Mouse (Mus musculus): ENCODE results near the gene 4930524J08Rik. TPM values are rescaled to one million over a fixed set of nuclear protein-coding genes. Genes with fewer than 3 reads are reported as not detected.
A peak's percentile ranks its signal among the peaks of the same experiment; 100 is the strongest.

The 4930524J08Rik gene
- polyA plus RNA-seq (2014; fragmentation: Nextera tagmentation; extraction: Ambion mirVana): 2.1 and 2.2 TPM in 2 replicates

DNA sequence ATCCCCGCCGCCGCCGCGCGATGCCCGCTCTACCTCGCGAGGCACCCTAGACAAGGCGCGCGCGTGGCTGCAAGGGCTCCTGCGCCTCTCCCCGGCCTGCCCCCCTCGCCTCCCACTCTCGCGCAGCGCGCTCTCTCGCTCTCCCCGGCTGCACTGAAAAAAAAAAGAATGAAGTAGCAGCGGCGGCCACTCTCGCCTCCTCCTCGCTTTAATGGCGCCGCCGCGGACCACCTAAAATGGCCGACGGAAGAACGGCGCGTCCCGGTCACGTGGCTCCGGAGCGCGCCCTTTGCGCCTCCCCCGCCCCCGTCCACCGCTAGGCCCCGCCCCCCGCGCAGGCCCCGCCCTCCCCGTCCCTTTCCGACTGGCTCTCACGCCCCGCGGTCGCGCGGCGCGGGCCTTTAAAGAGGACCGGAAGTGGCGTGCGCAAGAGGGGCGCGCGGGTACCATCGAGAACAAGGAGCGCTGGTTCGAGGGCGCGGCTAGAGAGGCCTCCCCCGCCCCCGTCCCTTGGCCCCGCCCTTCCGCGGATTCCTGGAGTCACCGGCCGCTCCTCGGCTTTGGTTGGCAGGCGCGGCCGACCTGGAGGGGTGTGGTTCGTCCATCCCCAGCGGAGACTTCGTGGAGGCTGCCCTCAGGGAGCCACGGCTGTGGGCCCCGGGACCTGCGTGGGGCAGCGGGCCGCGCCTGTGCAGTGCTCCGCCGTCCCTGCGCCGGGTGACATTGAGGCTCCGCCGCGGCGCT is at the start of gene 4930524J08Rik, which contains the start of gene Hnrnpd:
TSS of gene 4930524J08Rik (plus strand) at position 363 of the 744 bp plus-strand sequence.
TSS of gene Hnrnpd (minus strand) at position 240 of the 744 bp plus-strand sequence.
- Histone ChIP-seq H3K9me3 (ENCODE audit: control insufficient read depth, low read length) (no peaks in the 10 kb centered on the region), H3K27ac (ENCODE audit: low read depth, low read length) (peak within 1 kb of the TSS; percentile 98), H3K36me3 (ENCODE audit: control insufficient read depth, insufficient read depth, low read length) (no peaks in the 10 kb centered on the region), H3K9ac (ENCODE audit: low read length) (peak within 1 kb of the TSS; percentile 99), H3K27me3 (ENCODE audit: control insufficient read depth, insufficient read depth, low read length) (no peaks in the 10 kb centered on the region), H3K4me2 (ENCODE audit: low read depth) (peak within 1 kb of the TSS; percentile 78), H3K4me1 (ENCODE audit: control insufficient read depth, insufficient read depth, low read length) (peaks cover 5% of the 10 kb centered on the region; the same call in 1 of the 2 replicates), H3K4me3 (ENCODE audit: low read depth, low read length) (peak within 1 kb of the TSS; percentile 98)
- DNase-seq (ENCODE audit: low spot score) (peak; percentile 99), ATAC-seq (ENCODE audit: insufficient read depth, low FRiP score, low TSS enrichment) (peak; percentile 95)
- WGBS: under 1% methylated on average over 86 of the region's 97 CpGs

DNA sequence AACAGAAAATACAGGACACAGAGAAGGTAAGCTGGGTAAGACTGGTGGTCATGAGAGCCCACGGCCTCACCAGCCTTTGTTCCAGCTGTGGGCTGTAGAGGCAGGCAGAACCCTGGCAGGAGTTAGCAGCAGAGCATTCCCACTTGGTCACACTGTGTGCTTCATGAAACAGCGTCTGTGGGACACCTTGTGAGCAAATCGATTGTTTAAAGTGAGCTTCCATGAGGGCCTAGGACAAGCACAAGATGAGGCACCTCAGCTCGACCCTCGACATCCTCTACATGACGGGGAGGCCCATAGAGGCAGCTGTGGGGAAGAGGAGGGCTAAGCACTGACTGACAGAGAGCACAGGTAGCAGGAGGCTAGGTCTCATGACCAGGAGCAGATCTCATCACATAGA is 47.0 kb upstream of the 4930524J08Rik start:
- Histone ChIP-seq H3K4me3 (ENCODE audit: low read depth, low read length) (no peak overlapping the region), H3K4me2 (ENCODE audit: low read depth) (no peak overlapping the region), H3K4me1 (ENCODE audit: control insufficient read depth, insufficient read depth, low read length) (no peaks in the 10 kb centered on the region), H3K27ac (ENCODE audit: low read depth, low read length) (no peak overlapping the region), H3K36me3 (ENCODE audit: control insufficient read depth, insufficient read depth, low read length) (no peaks in the 10 kb centered on the region), H3K9me3 (ENCODE audit: control insufficient read depth, low read length) (no peaks in the 10 kb centered on the region), H3K9ac (ENCODE audit: low read length) (no peak overlapping the region), H3K27me3 (ENCODE audit: control insufficient read depth, insufficient read depth, low read length) (no peaks in the 10 kb centered on the region)
- DNase-seq (ENCODE audit: low spot score) (no peak), ATAC-seq (ENCODE audit: insufficient read depth, low FRiP score, low TSS enrichment) (no peak)
- WGBS: 87% methylated on average over 6 of the region's 6 CpGs

DNA sequence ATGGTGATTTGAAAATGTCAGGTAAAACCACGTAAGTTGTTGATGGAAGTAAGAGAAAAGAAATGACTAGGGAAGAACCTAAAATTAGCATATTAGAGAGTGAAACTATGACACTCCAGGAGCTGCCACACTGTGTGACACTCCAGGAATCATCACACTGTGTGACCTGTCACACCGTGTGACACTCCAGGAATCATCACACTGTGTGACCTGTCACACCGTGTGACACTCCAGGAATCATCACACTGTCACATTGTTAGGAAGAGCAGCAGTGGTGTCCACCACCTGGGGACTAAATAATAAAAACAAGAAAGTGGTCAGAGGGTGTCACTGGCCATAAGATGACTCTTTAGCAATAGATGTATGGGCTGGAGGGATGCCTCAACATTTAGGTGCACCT is 39.4 kb upstream of the 4930524J08Rik start:
- WGBS: 83% methylated on average over 3 of the region's 3 CpGs
- Histone ChIP-seq H3K27me3 (ENCODE audit: control insufficient read depth, insufficient read depth, low read length) (no peaks in the 10 kb centered on the region), H3K9me3 (ENCODE audit: control insufficient read depth, low read length) (0 out of 2 replicates have a peak, but pooled peaks cover under 1% of the 10 kb centered on the region), H3K4me1 (ENCODE audit: control insufficient read depth, insufficient read depth, low read length) (no peaks in the 10 kb centered on the region), H3K9ac (ENCODE audit: low read length) (no peak overlapping the region), H3K36me3 (ENCODE audit: control insufficient read depth, insufficient read depth, low read length) (no peaks in the 10 kb centered on the region), H3K4me3 (ENCODE audit: low read depth, low read length) (no peak overlapping the region), H3K4me2 (ENCODE audit: low read depth) (no peak overlapping the region), H3K27ac (ENCODE audit: low read depth, low read length) (no peak overlapping the region)
- DNase-seq (ENCODE audit: low spot score) (no peak), ATAC-seq (ENCODE audit: insufficient read depth, low FRiP score, low TSS enrichment) (no peak)

DNA sequence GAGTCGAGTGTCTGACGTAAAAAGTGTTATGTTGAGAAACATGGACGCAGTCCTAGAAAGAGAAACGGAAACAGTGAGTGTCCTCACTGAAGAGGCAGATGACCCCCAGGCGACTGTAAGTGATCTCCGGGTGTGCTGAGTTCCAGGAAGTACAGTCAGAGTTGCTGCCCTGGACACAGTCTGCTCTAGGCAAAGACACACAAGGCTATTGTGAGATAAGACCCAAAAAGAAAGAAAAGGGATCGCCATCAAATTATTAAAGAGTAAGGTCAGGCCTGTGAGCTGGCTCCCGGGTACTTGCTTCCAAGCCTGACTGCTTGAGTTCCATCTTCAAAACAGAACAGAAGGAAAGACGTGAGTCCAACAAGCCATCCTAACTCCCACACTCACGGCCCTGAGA is 37.6 kb upstream of the 4930524J08Rik start:
- no peaks in the 10 kb centered on the region for H3K4me1 ChIP-seq (ENCODE audit: control insufficient read depth, insufficient read depth, low read length)
- 83% methylated on average over 10 of the region's 10 CpGs for WGBS

DNA sequence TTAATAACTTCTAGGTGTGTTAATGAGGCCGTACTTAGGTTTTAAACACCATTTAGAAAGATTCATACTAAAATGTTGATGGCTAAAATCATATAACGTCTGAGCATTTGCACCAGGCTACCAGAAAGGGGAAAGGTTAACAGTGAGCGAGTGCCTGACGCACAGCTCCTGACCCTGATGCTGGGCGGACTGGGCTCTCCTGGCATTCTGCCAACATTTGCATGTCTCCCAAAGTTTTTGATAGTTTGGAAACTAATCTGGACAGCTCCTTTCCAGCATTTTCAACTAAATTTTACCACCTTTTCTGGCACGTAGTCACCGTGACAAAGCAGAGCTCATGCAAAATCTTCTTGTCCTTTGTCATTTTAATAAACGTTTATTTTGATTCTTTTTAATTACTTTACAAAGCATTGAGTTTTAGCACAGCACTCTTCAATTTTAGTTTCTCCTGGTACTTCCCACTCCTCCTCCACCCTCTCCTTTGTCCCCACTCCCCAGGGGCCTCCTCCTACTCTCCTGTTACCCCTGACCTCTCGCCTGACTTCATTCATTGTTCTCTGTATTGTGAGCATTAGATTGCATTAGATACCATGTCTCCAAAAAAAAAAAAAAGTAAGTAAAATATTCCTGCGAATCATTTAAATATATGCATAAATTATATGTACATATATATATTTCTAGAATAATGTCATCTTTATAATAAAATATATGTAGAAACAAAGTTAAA is 36.9 kb upstream of the 4930524J08Rik start:
- Histone ChIP-seq H3K27me3 (ENCODE audit: control insufficient read depth, insufficient read depth, low read length) (no peaks in the 10 kb centered on the region), H3K4me2 (ENCODE audit: low read depth) (no peak overlapping the region), H3K27ac (ENCODE audit: low read depth, low read length) (no peak overlapping the region), H3K4me1 (ENCODE audit: control insufficient read depth, insufficient read depth, low read length) (no peaks in the 10 kb centered on the region), H3K9ac (ENCODE audit: low read length) (no peak overlapping the region), H3K4me3 (ENCODE audit: low read depth, low read length) (no peak overlapping the region), H3K9me3 (ENCODE audit: control insufficient read depth, low read length) (peaks cover 5% of the 10 kb centered on the region; the same call in 1 of the 2 replicates), H3K36me3 (ENCODE audit: control insufficient read depth, insufficient read depth, low read length) (no peaks in the 10 kb centered on the region)
- ATAC-seq (ENCODE audit: insufficient read depth, low FRiP score, low TSS enrichment): no peak
- DNase-seq (ENCODE audit: low spot score): no peak
- 54% methylated on average over 10 of the region's 10 CpGs for WGBS

More for the DNA sequence above, 37.6 kb upstream of the 4930524J08Rik start:
- no peak overlapping the region for H3K4me3 ChIP-seq (ENCODE audit: low read depth, low read length)
- DNase-seq (ENCODE audit: low spot score) (no peak), ATAC-seq (ENCODE audit: insufficient read depth, low FRiP score, low TSS enrichment) (no peak)
- no peaks in the 10 kb centered on the region for H3K27me3 ChIP-seq (ENCODE audit: control insufficient read depth, insufficient read depth, low read length)
- no peak overlapping the region for H3K4me2 ChIP-seq (ENCODE audit: low read depth)
- peaks cover 5% of the 10 kb centered on the region; the same call in 1 of the 2 replicates for H3K9me3 ChIP-seq (ENCODE audit: control insufficient read depth, low read length)
- no peak overlapping the region for H3K9ac ChIP-seq (ENCODE audit: low read length)
- H3K27ac ChIP-seq (ENCODE audit: low read depth, low read length): no peak overlapping the region
- no peaks in the 10 kb centered on the region for H3K36me3 ChIP-seq (ENCODE audit: control insufficient read depth, insufficient read depth, low read length)

DNA sequence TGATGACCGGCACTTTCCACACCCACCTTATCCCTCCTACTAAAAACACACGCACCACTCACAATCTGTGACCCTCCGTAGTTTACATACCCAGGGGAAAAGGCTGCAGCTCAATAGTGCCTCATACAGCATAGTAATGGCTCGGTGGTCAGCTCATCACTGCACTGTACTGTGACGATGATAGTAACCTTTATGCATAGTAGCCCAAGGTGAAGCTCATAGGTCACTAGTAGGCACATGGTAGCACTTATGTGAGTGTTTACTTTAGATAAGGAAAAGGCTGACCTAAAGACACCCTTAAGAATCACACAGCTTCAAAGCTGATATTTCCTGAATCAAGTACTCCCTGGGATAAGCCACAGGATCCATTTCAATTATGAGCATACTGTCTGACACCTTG is 26.3 kb upstream of the 4930524J08Rik start:
- H3K27ac ChIP-seq (ENCODE audit: low read depth, low read length): no peak overlapping the region
- no peak overlapping the region for H3K4me3 ChIP-seq (ENCODE audit: low read depth, low read length)
- H3K9me3 ChIP-seq (ENCODE audit: control insufficient read depth, low read length): no peaks in the 10 kb centered on the region
- no peaks in the 10 kb centered on the region for H3K36me3 ChIP-seq (ENCODE audit: control insufficient read depth, insufficient read depth, low read length)
- DNase-seq (ENCODE audit: low spot score): no peak
- H3K4me1 ChIP-seq (ENCODE audit: control insufficient read depth, insufficient read depth, low read length): no peaks in the 10 kb centered on the region; the same call in 1 of the 2 replicates
- H3K27me3 ChIP-seq (ENCODE audit: control insufficient read depth, insufficient read depth, low read length): no peaks in the 10 kb centered on the region
- WGBS: 89% methylated on average over 5 of the region's 5 CpGs
- H3K4me2 ChIP-seq (ENCODE audit: low read depth): no peak overlapping the region
- no peak for ATAC-seq (ENCODE audit: insufficient read depth, low FRiP score, low TSS enrichment)
- no peak overlapping the region for H3K9ac ChIP-seq (ENCODE audit: low read length)

DNA sequence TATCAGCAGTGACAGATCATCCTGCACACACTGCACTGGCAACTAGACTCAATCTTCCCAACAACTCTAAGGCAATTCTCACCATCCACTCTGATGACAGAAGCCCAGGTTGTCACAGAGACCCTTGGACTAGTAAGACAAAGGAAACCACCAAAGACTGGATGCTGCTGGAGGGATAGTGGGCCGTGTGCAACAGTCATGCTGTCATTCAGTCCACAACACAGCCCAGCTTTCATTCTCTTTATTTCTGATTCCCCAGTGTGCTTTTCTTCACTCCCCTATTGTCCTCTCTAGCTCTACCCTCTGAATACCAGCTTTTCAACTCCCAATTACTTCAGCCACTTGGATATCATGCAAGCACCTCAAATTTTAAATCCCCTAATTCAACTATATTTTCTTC is 25.0 kb upstream of the 4930524J08Rik start:
- Histone ChIP-seq H3K4me2 (ENCODE audit: low read depth) (no peak overlapping the region), H3K4me3 (ENCODE audit: low read depth, low read length) (no peak overlapping the region), H3K4me1 (ENCODE audit: control insufficient read depth, insufficient read depth, low read length) (no peaks in the 10 kb centered on the region; the same call in 1 of the 2 replicates), H3K9me3 (ENCODE audit: control insufficient read depth, low read length) (no peaks in the 10 kb centered on the region), H3K36me3 (ENCODE audit: control insufficient read depth, insufficient read depth, low read length) (0 out of 2 replicates have a peak, but pooled peaks cover 2% of the 10 kb centered on the region), H3K27ac (ENCODE audit: low read depth, low read length) (no peak overlapping the region), H3K9ac (ENCODE audit: low read length) (no peak overlapping the region), H3K27me3 (ENCODE audit: control insufficient read depth, insufficient read depth, low read length) (no peaks in the 10 kb centered on the region)
- ATAC-seq (ENCODE audit: insufficient read depth, low FRiP score, low TSS enrichment): no peak; the same call in 1 of the 2 replicates
- 26% methylated on average over 1 of the region's 1 CpGs for WGBS
- peak; percentile 29 for DNase-seq (ENCODE audit: low spot score)

DNA sequence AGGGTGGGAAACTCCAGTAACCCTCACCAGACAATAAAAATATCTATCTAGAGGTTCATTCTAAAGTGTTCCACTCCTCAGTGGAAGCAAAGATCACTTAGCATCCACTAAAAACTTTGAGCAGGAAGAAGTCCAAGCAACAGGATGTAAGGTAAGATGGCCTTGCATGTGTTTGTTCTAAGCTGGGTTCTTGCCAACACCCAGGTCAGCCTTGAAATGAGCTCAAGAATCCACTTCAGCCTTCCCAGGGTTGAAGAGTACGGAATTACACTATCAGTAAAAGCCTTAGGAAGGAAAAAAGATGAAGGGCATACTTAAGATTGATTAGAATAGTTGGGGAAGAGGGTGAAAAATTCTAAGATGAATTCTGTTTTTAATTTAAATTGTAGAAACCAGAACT is 20.2 kb upstream of the 4930524J08Rik start:
- Histone ChIP-seq H3K4me3 (ENCODE audit: low read depth, low read length) (no peak overlapping the region), H3K9me3 (ENCODE audit: control insufficient read depth, low read length) (no peaks in the 10 kb centered on the region), H3K27me3 (ENCODE audit: control insufficient read depth, insufficient read depth, low read length) (no peaks in the 10 kb centered on the region), H3K4me1 (ENCODE audit: control insufficient read depth, insufficient read depth, low read length) (no peaks in the 10 kb centered on the region; the same call in 1 of the 2 replicates), H3K9ac (ENCODE audit: low read length) (no peak overlapping the region), H3K27ac (ENCODE audit: low read depth, low read length) (no peak overlapping the region), H3K36me3 (ENCODE audit: control insufficient read depth, insufficient read depth, low read length) (peaks cover 6% of the 10 kb centered on the region; the same call in 1 of the 2 replicates), H3K4me2 (ENCODE audit: low read depth) (no peak overlapping the region)
- no peak for ATAC-seq (ENCODE audit: insufficient read depth, low FRiP score, low TSS enrichment)
- WGBS: 95% methylated on average over 1 of the region's 1 CpGs
- no peak for DNase-seq (ENCODE audit: low spot score)
